Mouse (Mus musculus): ENCODE results near the gene Olfr360. TPM values are rescaled to one million over a fixed set of nuclear protein-coding genes. Genes with fewer than 3 reads are reported as not detected.
"Not testable (repeated sequence)": the region's sequence is repeated elsewhere in the genome, so short reads cannot be mapped to it uniquely, and the experiment has no call there.

Gene Olfr360
- total RNA-seq (2022) = not detected

DNA sequence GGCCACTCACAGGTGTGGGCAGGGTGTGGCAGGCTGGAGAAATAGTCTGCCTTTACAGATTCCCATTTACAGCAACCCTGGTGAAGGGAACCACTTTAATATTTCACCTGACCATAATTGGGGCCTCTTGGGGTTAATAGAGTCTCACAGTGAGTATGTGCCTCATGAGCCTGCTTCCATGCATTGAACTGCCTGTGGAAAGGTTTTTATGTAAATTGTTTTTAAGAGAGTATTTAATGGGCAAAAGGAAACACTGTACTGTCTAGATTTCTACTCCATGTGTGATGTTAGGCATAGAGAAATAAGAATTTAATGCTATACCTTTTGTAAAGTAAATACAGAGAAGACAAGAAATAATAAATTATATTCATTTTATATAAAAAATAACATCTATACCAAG lies at the start of gene Olfr360:
TSS of gene Olfr360 (plus strand) at position 301 of the 400 bp plus-strand sequence.
- DNase-seq (ENCODE audit: low spot score in 2 of 2) = no peak

DNA sequence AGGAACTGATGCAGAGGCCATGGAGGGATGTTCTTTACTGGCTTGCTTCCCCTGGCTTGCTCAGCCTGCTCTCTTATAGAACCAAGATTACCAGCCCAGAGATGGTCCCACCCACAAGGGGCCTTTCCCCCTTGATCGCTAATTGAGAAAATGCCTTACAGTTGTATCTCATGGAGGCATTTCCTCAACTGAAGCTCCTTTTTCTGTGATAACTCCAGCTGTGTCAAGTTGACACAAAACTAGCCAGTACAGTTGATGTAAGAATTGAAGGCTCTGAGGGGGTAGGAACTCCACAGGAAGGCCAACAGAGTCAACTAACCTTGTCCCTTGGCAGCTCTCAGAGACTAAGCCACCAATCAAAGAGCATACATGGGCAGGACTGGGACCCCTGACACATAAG lies 23.6 kb downstream of the Olfr360 start, which contains the start of gene Olfr361:
TSS of gene Olfr361 (minus strand) at position 101 of the 400 bp plus-strand sequence.
- not testable (repeated sequence) for DNase-seq (ENCODE audit: low spot score in 2 of 2)

DNA sequence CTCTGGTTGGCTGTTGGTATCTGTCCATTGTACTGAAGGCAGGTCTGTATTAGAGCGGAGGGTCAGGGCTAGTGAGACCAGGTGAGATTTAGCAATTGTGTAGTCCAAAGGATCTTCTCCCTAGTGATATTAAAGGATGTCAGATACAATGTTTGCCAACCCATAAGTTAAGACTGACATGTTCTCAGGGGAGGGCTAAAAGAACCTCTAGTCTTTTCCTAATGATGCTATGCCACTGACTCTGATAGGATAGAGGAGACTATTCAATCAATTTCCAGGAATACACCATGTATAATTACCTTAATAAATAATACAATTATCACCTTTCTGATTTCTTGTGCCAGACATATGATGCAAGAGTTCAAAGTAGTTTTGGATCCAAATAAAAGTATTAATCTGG lies 52.3 kb downstream of the Olfr360 start, which contains the start of gene Olfr362:
TSS of gene Olfr362 (minus strand) at position 101 of the 400 bp plus-strand sequence.
- no peak for DNase-seq (ENCODE audit: low spot score in 2 of 2)

Other genes starting within 250 kb of the Olfr360 start
- not detected for gene Olfr3, start 248.7 kb upstream of the Olfr360 start, total RNA-seq (2022)
- gene Olfr350, start 219.4 kb upstream of the Olfr360 start, total RNA-seq (2022) = not detected
- under 1 TPM in 1 of 4 experiments, not detected in 3; 0.16 TPM for gene Olfr351, start 203.1 kb upstream of the Olfr360 start, total RNA-seq (2022)
- not detected for gene Olfr352, start 197.3 kb upstream of the Olfr360 start, total RNA-seq (2022)
- gene Olfr353, start 172.8 kb upstream of the Olfr360 start, total RNA-seq (2022) = not detected
- not detected for gene Olfr354, start 160.1 kb upstream of the Olfr360 start, total RNA-seq (2022)
- gene Olfr355, start 136.8 kb upstream of the Olfr360 start, total RNA-seq (2022) = not detected
- not detected for gene Olfr356, start 128.6 kb upstream of the Olfr360 start, total RNA-seq (2022)
- not detected for gene Olfr357, start 71.9 kb upstream of the Olfr360 start, total RNA-seq (2022)
- gene Olfr358, start 56.4 kb upstream of the Olfr360 start, total RNA-seq (2022) = not detected
- not detected for gene Olfr361, start 23.5 kb downstream of the Olfr360 start, total RNA-seq (2022)
- not detected for gene Olfr362, start 52.2 kb downstream of the Olfr360 start, total RNA-seq (2022)
- gene Olfr364-ps1, start 73.6 kb downstream of the Olfr360 start, total RNA-seq (2022) = not detected
- gene Olfr365, start 122.5 kb downstream of the Olfr360 start, total RNA-seq (2022) = under 1 TPM in 2 of 4 experiments, not detected in 2; 0.07 to 0.10 TPM
- not detected for gene Olfr366, start 145.8 kb downstream of the Olfr360 start, total RNA-seq (2022)